Comparison of ENCODE assay signal across 10 mouse cellular contexts in genomic region chr13:104393427-104394356, GRCm38 (mm10).
DNase-seq lines count a peak whose midpoint lies in the region; ATAC-seq and TF ChIP-seq lines count a peak whose summit lies in the region.
"Had no signal": no experiment of that assay in that cellular context is flagged by ENCODE, and none has a peak within 500 bp of the region (broad histone marks: within the 10 kb centered on the region; RNA-seq: fewer than 3 reads in every experiment).

No protein-coding gene starts in this region.

- no peak for ATAC-seq in kidney, postnatal 0 days (replicated peaks; ENCODE audit: low FRiP score, low read depth)

- H3K4me2 ChIP-seq in kidney, postnatal 0 days (ENCODE audit: low read length) = no peak overlapping the region
- H3K4me2 ChIP-seq: embryonic facial prominence, embryonic 15.5 days; limb, embryonic 12.5 days had no signal

- DNase-seq in kidney, postnatal 0 days (ENCODE audit: low spot score) = peak; percentile 13
- no peak for DNase-seq in kidney, adult 2 months
- peak; percentile 36 for DNase-seq in brain, embryonic 18.5 days (ENCODE audit: low read depth, low spot score)
- DNase-seq in cerebellum, adult 2 months = peak; percentile 22 to 40
- DNase-seq in heart, postnatal 4 days = peak; percentile 61
- DNase-seq in embryo, embryonic 10.5 days (ENCODE audit: low spot score) = no peak
- DNase-seq in testis, postnatal 14 days (ENCODE audit: low spot score) = no peak
- DNase-seq: spleen, adult 18-20 months had no signal

- no peak for TF ChIP-seq CTCF in kidney, postnatal 0 days (IDR thresholded peaks at IDR 0.05; ENCODE audit: low read depth)
- TF ChIP-seq CTCF in kidney, adult 2 months (conservative IDR thresholded peaks at IDR 0.05; ENCODE audit: insufficient read depth, insufficient read length, low read depth, low read length) = no peak
- no peak for TF ChIP-seq CTCF in cerebellum, adult 2 months (IDR thresholded peaks at IDR 0.05; ENCODE audit: borderline replicate concordance, insufficient read depth, low read depth, low read length)

- H3K27ac ChIP-seq in kidney, postnatal 0 days = no peak overlapping the region
- H3K27ac ChIP-seq in kidney, adult 2 months (ENCODE audit: insufficient read depth, low read depth, low read length) = no peak overlapping the region
- no peak overlapping the region for H3K27ac ChIP-seq in cerebellum, adult 2 months (ENCODE audit: insufficient read depth, low read length)
- H3K27ac ChIP-seq: embryonic facial prominence, embryonic 15.5 days; limb, embryonic 12.5 days had no signal

- H3K27me3 ChIP-seq in kidney, postnatal 0 days (ENCODE audit: insufficient read depth, low read length) = no peaks in the 10 kb centered on the region
- no peaks in the 10 kb centered on the region for H3K27me3 ChIP-seq in kidney, adult 2 months (replicated peaks; ENCODE audit: control insufficient read depth, insufficient read depth, low read length)
- no peaks in the 10 kb centered on the region for H3K27me3 ChIP-seq in cerebellum, adult 2 months (ENCODE audit: control insufficient read depth, insufficient read depth, low read length)
- H3K27me3 ChIP-seq: embryonic facial prominence, embryonic 15.5 days; limb, embryonic 12.5 days had no signal

- H3K4me1 ChIP-seq in kidney, postnatal 0 days (replicated peaks; ENCODE audit: insufficient read depth, low read length) = no peaks in the 10 kb centered on the region
- H3K4me1 ChIP-seq in kidney, adult 2 months (ENCODE audit: control insufficient read depth, insufficient read depth, low read length) = no peaks in the 10 kb centered on the region
- no peaks in the 10 kb centered on the region for H3K4me1 ChIP-seq in cerebellum, adult 2 months (ENCODE audit: control insufficient read depth, insufficient read depth, low read length)
- H3K4me1 ChIP-seq: embryonic facial prominence, embryonic 15.5 days; limb, embryonic 12.5 days had no signal

- H3K36me3 ChIP-seq in kidney, postnatal 0 days (ENCODE audit: insufficient read depth, low read length) = no peaks in the 10 kb centered on the region
- H3K36me3 ChIP-seq in kidney, adult 2 months (ENCODE audit: control insufficient read depth, insufficient read depth, low read length) = no peaks in the 10 kb centered on the region
- H3K36me3 ChIP-seq: embryonic facial prominence, embryonic 15.5 days had no signal

- no peaks in the 10 kb centered on the region for H3K9me3 ChIP-seq in kidney, postnatal 0 days (replicated peaks; ENCODE audit: low read length)
- H3K9me3 ChIP-seq: embryonic facial prominence, embryonic 15.5 days; limb, embryonic 12.5 days had no signal

- no peak overlapping the region for H3K9ac ChIP-seq in kidney, postnatal 0 days (ENCODE audit: low read depth, low read length)
- H3K9ac ChIP-seq: embryonic facial prominence, embryonic 15.5 days; limb, embryonic 12.5 days had no signal

- no peak overlapping the region for H3K4me3 ChIP-seq in kidney, postnatal 0 days (replicated peaks; ENCODE audit: low read depth, low read length)
- H3K4me3 ChIP-seq in kidney, adult 2 months (ENCODE audit: insufficient read depth, low read depth, low read length) = no peak overlapping the region
- H3K4me3 ChIP-seq in cerebellum, adult 2 months (replicated peaks; ENCODE audit: insufficient read depth, low read depth, low read length) = no peak overlapping the region
- H3K4me3 ChIP-seq: embryonic facial prominence, embryonic 15.5 days; limb, embryonic 12.5 days had no signal

- 78% methylated on average over 8 of the region's 8 CpGs for WGBS in kidney, postnatal 0 days
- whole genome bisulfite sequencing in kidney, adult 2 months = 84% methylated on average over 8 of the region's 8 CpGs
- WGBS in cerebellum, adult 2 months = 19% methylated on average over 8 of the region's 8 CpGs

- TF ChIP-seq POLR2A in kidney, adult 2 months (IDR thresholded peaks at IDR 0.05; ENCODE audit: low read depth, low read length) = no peak
- TF ChIP-seq POLR2A in cerebellum, adult 2 months (IDR thresholded peaks at IDR 0.05; ENCODE audit: borderline replicate concordance, insufficient read depth, low read length) = no peak

Comparison
In these comparisons a context has a peak if more than half of its experiments do, and no peak if none do; other contexts are left out.
1. DNase-seq: peak in kidney, postnatal 0 days (single experiment), brain, embryonic 18.5 days (single experiment), cerebellum, adult 2 months (2 of 2) and heart, postnatal 4 days (single experiment); none in kidney, adult 2 months (single experiment), embryo, embryonic 10.5 days (single experiment) and testis, postnatal 14 days (single experiment).